Comparison of ENCODE assay signal across 16 mouse cellular contexts in the genomic region with DNA sequence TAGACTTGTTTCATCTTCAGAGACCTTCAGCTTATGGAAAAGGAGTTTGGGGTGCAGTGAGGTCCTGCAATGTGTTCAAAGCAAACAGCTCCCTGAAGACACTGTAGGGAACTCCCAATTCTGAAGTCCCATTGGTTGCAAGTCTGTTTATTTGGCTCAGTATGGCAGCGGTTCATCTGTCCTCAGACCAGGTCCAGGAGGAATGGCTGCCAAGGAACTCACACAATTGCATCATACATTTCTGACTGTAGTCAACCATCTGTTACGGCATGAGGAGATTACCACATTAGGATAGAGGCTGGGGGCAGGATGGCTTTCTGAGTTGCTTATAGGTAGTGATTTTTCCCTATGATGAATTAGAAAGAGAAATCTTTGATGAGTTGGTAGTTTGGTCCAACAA. TPM values are rescaled to one million over a fixed set of nuclear protein-coding genes. Genes with fewer than 3 reads are reported as not detected.
DNase-seq lines count a peak whose midpoint lies in the region; ATAC-seq and TF ChIP-seq lines count a peak whose summit lies in the region.
"Had no signal": no experiment of that assay in that cellular context is flagged by ENCODE, and none has a peak within 500 bp of the region (broad histone marks: within the 10 kb centered on the region; RNA-seq: fewer than 3 reads in every experiment).

No protein-coding gene starts in this region.

- H3K27ac ChIP-seq in hindbrain, postnatal 0 days: no peak overlapping the region
- no peak overlapping the region for H3K27ac ChIP-seq in hindbrain, embryonic 12.5 days
- H3K27ac ChIP-seq in cerebellum, adult 2 months (ENCODE audit: insufficient read depth, low read length): peak overlapping the region; percentile 64; the same call in 1 of the 2 replicates
- H3K27ac ChIP-seq in lung, postnatal 0 days (ENCODE audit: low read length): no peak overlapping the region
- H3K27ac ChIP-seq: heart, adult 2 months; hindbrain, embryonic 10.5 days; liver, embryonic 13.5 days; midbrain, embryonic 10.5 days had no signal

- no peaks in the 10 kb centered on the region for H3K36me3 ChIP-seq in hindbrain, postnatal 0 days (ENCODE audit: insufficient read depth, low read length)
- H3K36me3 ChIP-seq in hindbrain, embryonic 12.5 days: no peaks in the 10 kb centered on the region
- no peaks in the 10 kb centered on the region for H3K36me3 ChIP-seq in lung, postnatal 0 days (ENCODE audit: insufficient read depth, low read length)
- H3K36me3 ChIP-seq: hindbrain, embryonic 10.5 days; liver, embryonic 13.5 days; midbrain, embryonic 10.5 days had no signal

- no peaks in the 10 kb centered on the region; the same call in 1 of the 2 replicates for H3K27me3 ChIP-seq in hindbrain, postnatal 0 days (ENCODE audit: insufficient read depth, low read length)
- H3K27me3 ChIP-seq in hindbrain, embryonic 12.5 days: no peaks in the 10 kb centered on the region
- no peaks in the 10 kb centered on the region for H3K27me3 ChIP-seq in cerebellum, adult 2 months (ENCODE audit: control insufficient read depth, insufficient read depth, low read length)
- H3K27me3 ChIP-seq in lung, postnatal 0 days (replicated peaks; ENCODE audit: insufficient read depth, low read length): no peaks in the 10 kb centered on the region
- H3K27me3 ChIP-seq: liver, embryonic 13.5 days had no signal

- no peak for TF ChIP-seq CTCF in hindbrain, postnatal 0 days (IDR thresholded peaks at IDR 0.05; ENCODE audit: low read depth)
- no peak for TF ChIP-seq CTCF in cerebellum, adult 2 months (IDR thresholded peaks at IDR 0.05; ENCODE audit: borderline replicate concordance, insufficient read depth, low read depth, low read length)
- no peak for TF ChIP-seq CTCF in lung, postnatal 0 days (IDR thresholded peaks at IDR 0.05)

- DNase-seq in hindbrain, postnatal 0 days (ENCODE audit: low spot score): peak; percentile 20
- peak; percentile 90 for DNase-seq in adipocyte (ENCODE audit: low spot score)
- DNase-seq in cerebellum, adult 2 months: peak; percentile 75 to 94
- DNase-seq in lung, postnatal 0 days (ENCODE audit: low spot score): peak; percentile 59
- DNase-seq in urinary bladder, postnatal 10 days (ENCODE audit: low spot score): no peak
- no peak for DNase-seq in right cerebral cortex, postnatal 10 days (ENCODE audit: low spot score in 2 of 2)
- DNase-seq in neural tube, embryonic 10.5 days (ENCODE audit: extremely low spot score, low spot score): no peak
- DNase-seq: embryo, embryonic 11 days; kidney, adult 11 months; kidney, postnatal 36 days; liver, embryonic 13.5 days had no signal

- no peaks in the 10 kb centered on the region for H3K9me3 ChIP-seq in hindbrain, postnatal 0 days (ENCODE audit: low read length)
- H3K9me3 ChIP-seq in hindbrain, embryonic 12.5 days (replicated peaks): no peaks in the 10 kb centered on the region
- H3K9me3 ChIP-seq in lung, postnatal 0 days (ENCODE audit: low read length): no peaks in the 10 kb centered on the region
- H3K9me3 ChIP-seq: hindbrain, embryonic 10.5 days; liver, embryonic 13.5 days; midbrain, embryonic 10.5 days had no signal

- no peak for ATAC-seq in hindbrain, postnatal 0 days
- no peak for ATAC-seq in hindbrain, embryonic 12.5 days (ENCODE audit: low FRiP score)
- ATAC-seq in lung, postnatal 0 days: no peak
- ATAC-seq: forebrain, embryonic 16.5 days had no signal

- no peak for TF ChIP-seq EP300 in lung, postnatal 0 days (IDR thresholded peaks at IDR 0.05)

- no peak overlapping the region for H3K4me3 ChIP-seq in hindbrain, postnatal 0 days (ENCODE audit: low read length)
- H3K4me3 ChIP-seq in hindbrain, embryonic 12.5 days: no peak overlapping the region
- no peak overlapping the region for H3K4me3 ChIP-seq in cerebellum, adult 2 months (replicated peaks; ENCODE audit: insufficient read depth, low read depth, low read length)
- no peak overlapping the region for H3K4me3 ChIP-seq in lung, postnatal 0 days (ENCODE audit: low read depth, low read length)
- H3K4me3 ChIP-seq: heart, adult 2 months; hindbrain, embryonic 10.5 days; liver, embryonic 13.5 days; midbrain, embryonic 10.5 days had no signal

- no peaks in the 10 kb centered on the region for H3K4me1 ChIP-seq in hindbrain, postnatal 0 days (ENCODE audit: insufficient read depth, low read length)
- H3K4me1 ChIP-seq in hindbrain, embryonic 12.5 days: no peaks in the 10 kb centered on the region
- H3K4me1 ChIP-seq in cerebellum, adult 2 months (ENCODE audit: control insufficient read depth, insufficient read depth, low read length): peaks cover 4% of the 10 kb centered on the region; the same call in 1 of the 2 replicates
- H3K4me1 ChIP-seq in lung, postnatal 0 days (ENCODE audit: insufficient read depth, low read depth, low read length): peaks cover 9% of the 10 kb centered on the region; the same call in 1 of the 2 replicates

- WGBS in hindbrain, postnatal 0 days: 53% methylated on average over 2 of the region's 2 CpGs
- 90% methylated on average over 2 of the region's 2 CpGs for WGBS in hindbrain, embryonic 12.5 days
- WGBS in cerebellum, adult 2 months: 10% methylated on average over 2 of the region's 2 CpGs
- WGBS in lung, postnatal 0 days: 70% methylated on average over 2 of the region's 2 CpGs

- no peak overlapping the region for H3K9ac ChIP-seq in hindbrain, postnatal 0 days (replicated peaks; ENCODE audit: low read length)
- no peak overlapping the region for H3K9ac ChIP-seq in hindbrain, embryonic 12.5 days
- H3K9ac ChIP-seq in lung, postnatal 0 days (replicated peaks; ENCODE audit: low read depth): no peak overlapping the region
- H3K9ac ChIP-seq: liver, embryonic 13.5 days had no signal

- TF ChIP-seq POLR2A in cerebellum, adult 2 months (IDR thresholded peaks at IDR 0.05; ENCODE audit: borderline replicate concordance, insufficient read depth, low read length): no peak

- no peak overlapping the region for H3K4me2 ChIP-seq in hindbrain, postnatal 0 days (ENCODE audit: low read depth, low read length)
- H3K4me2 ChIP-seq in hindbrain, embryonic 12.5 days (replicated peaks): no peak overlapping the region
- no peak overlapping the region for H3K4me2 ChIP-seq in lung, postnatal 0 days (replicated peaks; ENCODE audit: low read depth, low read length)
- H3K4me2 ChIP-seq: liver, embryonic 13.5 days had no signal

RNA-seq across cellular contexts. Expression of a gene that starts 48.4 kb away (rescaled TPM):
- 24.4 and 26.8 TPM in 2 replicates for total RNA-seq in hindbrain, postnatal 0 days (2014; rRNA removed)
- 8.1 and 8.9 TPM in 2 replicates for polyA plus RNA-seq in hindbrain, postnatal 0 days (2015; fragmentation: Nextera tagmentation; extraction: Ambion mirVana)
- 7.4 and 8.5 TPM in 2 replicates for polyA plus RNA-seq in hindbrain, embryonic 12.5 days (2016; fragmentation: Nextera tagmentation; extraction: Ambion mirVana)
- polyA plus RNA-seq in cerebellum, adult 2 months (2012; rRNA removed): 22.6 and 24.2 TPM in 2 replicates
- polyA plus RNA-seq in lung, postnatal 0 days (2015; fragmentation: Nextera tagmentation; extraction: Ambion mirVana): 11.7 and 14.4 TPM in 2 replicates

Comparison
In these comparisons a context has a peak if more than half of its experiments do, and no peak if none do; other contexts are left out.
1. DNase-seq: peak in hindbrain, postnatal 0 days (single experiment), adipocyte (single experiment), cerebellum, adult 2 months (2 of 2) and lung, postnatal 0 days (single experiment); none in urinary bladder, postnatal 10 days (single experiment), right cerebral cortex, postnatal 10 days (0 of 2) and neural tube, embryonic 10.5 days (single experiment).